8 mouse cellular contexts compared by ENCODE assay signal in the genomic region with DNA sequence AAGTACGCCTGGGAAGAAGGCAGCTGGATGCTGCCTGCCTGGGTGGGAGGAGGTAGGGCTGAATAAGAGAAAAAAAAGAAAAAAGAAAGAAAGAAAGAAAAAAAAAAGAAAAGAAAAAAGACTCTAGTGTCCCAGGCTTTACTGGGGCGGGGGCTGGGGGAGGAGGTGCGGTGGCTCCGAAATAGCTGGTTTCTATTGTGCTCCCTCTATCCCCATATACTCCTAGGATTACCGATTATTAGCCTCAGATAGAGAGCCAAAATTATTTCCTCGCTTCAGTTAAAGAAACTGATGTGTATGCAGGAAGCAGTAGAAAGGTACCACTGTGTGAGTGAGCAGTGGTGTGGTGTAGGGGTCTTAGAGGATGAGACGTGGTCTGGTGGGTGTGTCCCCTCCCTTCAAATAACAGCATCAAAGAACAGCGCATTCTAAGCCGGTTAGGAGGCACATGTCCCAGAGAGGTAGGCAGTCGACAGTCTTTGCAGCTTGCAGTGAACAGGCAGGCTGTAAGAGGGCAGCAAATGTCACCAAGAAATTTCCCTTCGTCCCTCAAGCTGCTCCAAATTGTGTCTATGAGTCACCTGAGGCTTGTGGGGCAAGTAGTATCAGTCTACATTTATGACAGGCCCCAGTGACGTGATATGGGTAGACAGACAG. TPM values are rescaled to one million over a fixed set of nuclear protein-coding genes. Genes with fewer than 3 reads are reported as not detected.
DNase-seq lines count a peak whose midpoint lies in the region; ATAC-seq and TF ChIP-seq lines count a peak whose summit lies in the region.

No protein-coding gene starts in this region.

- H3K36me3 ChIP-seq in heart, embryonic 14.5 days (ENCODE audit: control insufficient read depth, insufficient read depth, low read length) = no peaks in the 10 kb centered on the region
- H3K36me3 ChIP-seq in hindbrain, embryonic 10.5 days = peaks cover 12% of the 10 kb centered on the region
- H3K36me3 ChIP-seq in midbrain, embryonic 14.5 days (ENCODE audit: control insufficient read depth, insufficient read depth, low read length) = peaks cover 4% of the 10 kb centered on the region; the same call in 1 of the 2 replicates

- intact Hi-C loops in heart, postnatal 10 days (cut with DNase I) = no loop called here

- no peak overlapping the region; a peak in 1 of 4 replicates for H3K27ac ChIP-seq in heart, embryonic 14.5 days (replicated peaks in 1 of 2; ENCODE audit: control insufficient read depth in 1 of 2, insufficient read depth in 1 of 2, low read depth in 2 of 2, low read length in 2 of 2)
- peak overlapping the region; percentile 93 for H3K27ac ChIP-seq in hindbrain, embryonic 10.5 days
- peak overlapping the region; percentile 91 for H3K27ac ChIP-seq in midbrain, embryonic 14.5 days (replicated peaks; ENCODE audit: low read depth, low read length)

- H3K4me2 ChIP-seq in heart, embryonic 14.5 days (ENCODE audit: low read length) = peak overlapping the region; percentile 98
- H3K4me2 ChIP-seq in midbrain, embryonic 14.5 days (ENCODE audit: low read length) = peak overlapping the region; percentile 64

- H3K4me3 ChIP-seq in heart, embryonic 14.5 days (ENCODE audit: control insufficient read depth in 1 of 2, insufficient read depth in 1 of 2, low read depth in 1 of 2, low read length in 2 of 2) = peak overlapping the region; percentile 71 to 81
- peak overlapping the region; percentile 86 for H3K4me3 ChIP-seq in hindbrain, embryonic 10.5 days
- H3K4me3 ChIP-seq in midbrain, embryonic 14.5 days (replicated peaks; ENCODE audit: low read depth, low read length) = peak overlapping the region; percentile 68

- ATAC-seq in heart, embryonic 14.5 days (ENCODE audit: insufficient number of reproducible peaks, insufficient read depth, low FRiP score, low read depth) = no peak
- peak; percentile 44 for ATAC-seq in midbrain, embryonic 14.5 days (ENCODE audit: low FRiP score, low TSS enrichment)
- no peak for ATAC-seq in erythroblast, adult 5-6 weeks (replicated peaks; ENCODE audit: low FRiP score, poor library complexity, severe bottlenecking)

- TF ChIP-seq POLR2A in brain, embryonic 14.5 days (IDR thresholded peaks at IDR 0.05; ENCODE audit: borderline replicate concordance, extremely low read depth, insufficient read depth, insufficient read length, poor library complexity, severe bottlenecking) = no peak; the same call in 1 of the 2 replicates

- H3K4me1 ChIP-seq in heart, embryonic 14.5 days (ENCODE audit: control insufficient read depth in 2 of 2, insufficient read depth in 2 of 2, low read length in 2 of 2) = peaks cover 4 to 13% of the 10 kb centered on the region in 2 experiments; a peak in 3 of 4 replicates
- peaks cover 41% of the 10 kb centered on the region for H3K4me1 ChIP-seq in hindbrain, embryonic 10.5 days (replicated peaks)
- H3K4me1 ChIP-seq in midbrain, embryonic 14.5 days (ENCODE audit: control insufficient read depth, insufficient read depth, low read length) = peaks cover 27% of the 10 kb centered on the region

- TF ChIP-seq CTCF in brain, embryonic 14.5 days (IDR thresholded peaks at IDR 0.05; ENCODE audit: borderline replicate concordance, extremely low read depth, insufficient read depth, insufficient read length) = 0 out of 2 replicates have a peak, but pooled peaks have one; percentile 8

- peaks cover 3% of the 10 kb centered on the region; the same call in 1 of the 2 replicates for H3K27me3 ChIP-seq in heart, embryonic 14.5 days (ENCODE audit: control insufficient read depth, insufficient read depth, low read length)
- peaks cover 50% of the 10 kb centered on the region for H3K27me3 ChIP-seq in hindbrain, embryonic 10.5 days (ENCODE audit: insufficient read depth, poor library complexity, severe bottlenecking)
- no peaks in the 10 kb centered on the region for H3K27me3 ChIP-seq in midbrain, embryonic 14.5 days (ENCODE audit: control insufficient read depth, insufficient read depth, low read length)

- DNase-seq in heart, postnatal 10 days = no peak
- DNase-seq in brain, embryonic 14.5 days (ENCODE audit: low read depth) = peak; percentile 79
- DNase-seq in hindbrain, embryonic 10.5 days (ENCODE audit: low spot score) = peak; percentile 32
- DNase-seq in midbrain, embryonic 14.5 days = peak; percentile 77
- DNase-seq in ovary, postnatal 14 days (ENCODE audit: low spot score) = no peak
- DNase-seq in spleen, adult 18-20 months = no peak

- no peaks in the 10 kb centered on the region for H3K9me3 ChIP-seq in heart, embryonic 14.5 days (ENCODE audit: control insufficient read depth, low read length)
- H3K9me3 ChIP-seq in hindbrain, embryonic 10.5 days = no peaks in the 10 kb centered on the region
- H3K9me3 ChIP-seq in midbrain, embryonic 14.5 days (ENCODE audit: control insufficient read depth, low read length) = no peaks in the 10 kb centered on the region

- WGBS in heart, embryonic 14.5 days = 6% methylated on average over 12 of the region's 12 CpGs
- 5% methylated on average over 12 of the region's 12 CpGs for WGBS in hindbrain, embryonic 10.5 days
- WGBS in midbrain, embryonic 14.5 days = 2% methylated on average over 12 of the region's 12 CpGs

- peak overlapping the region; percentile 76 for H3K9ac ChIP-seq in heart, embryonic 14.5 days (ENCODE audit: low read length)
- peak overlapping the region; percentile 84 for H3K9ac ChIP-seq in midbrain, embryonic 14.5 days (replicated peaks; ENCODE audit: low read length)

RNA-seq across cellular contexts. Expression of gene Mpp3, which starts 0.8 kb away (rescaled TPM):
- 2.9 and 3.3 TPM in 2 replicates for polyA plus RNA-seq in heart, embryonic 14.5 days (2014; fragmentation: Nextera tagmentation; extraction: Ambion mirVana)
- total RNA-seq in heart, postnatal 10 days (2021) = 1 to 10 TPM; 5.5 to 7.4 TPM
- polyA plus RNA-seq in brain, embryonic 14.5 days (2012; rRNA removed) = 50.9 and 55.3 TPM in 2 replicates
- polyA plus RNA-seq in hindbrain, embryonic 10.5 days (2016; fragmentation: Nextera tagmentation; extraction: Ambion mirVana) = 14.4 and 27.4 TPM in 2 replicates
- polyA plus RNA-seq in midbrain, embryonic 14.5 days (2014; fragmentation: Nextera tagmentation; extraction: Ambion mirVana) = 45.4 and 54.2 TPM in 2 replicates
- 0.84 TPM in 1 of 2 replicates, not detected in the other for total RNA-seq in erythroblast, adult 5-6 weeks (2015; ENCODE audit: low replicate concordance)
- total RNA-seq in erythroblast, adult 5-6 weeks (2017; ENCODE audit: low replicate concordance) = 0.14 TPM in 1 of 2 replicates, not detected in the other

RNA-seq across cellular contexts. Expression of gene Cd300lg, which starts 13.8 kb away (rescaled TPM):
- polyA plus RNA-seq in heart, embryonic 14.5 days (2014; fragmentation: Nextera tagmentation; extraction: Ambion mirVana) = 4.2 and 4.8 TPM in 2 replicates
- 10 to 100 TPM; 64.4 to 75.9 TPM for total RNA-seq in heart, postnatal 10 days (2021)
- polyA plus RNA-seq in brain, embryonic 14.5 days (2012; rRNA removed) = 0.11 and 0.15 TPM in 2 replicates
- 0.12 and 0.35 TPM in 2 replicates for polyA plus RNA-seq in hindbrain, embryonic 10.5 days (2016; fragmentation: Nextera tagmentation; extraction: Ambion mirVana)
- 0.15 and 0.17 TPM in 2 replicates for polyA plus RNA-seq in midbrain, embryonic 14.5 days (2014; fragmentation: Nextera tagmentation; extraction: Ambion mirVana)
- total RNA-seq in erythroblast, adult 5-6 weeks (2015; ENCODE audit: low replicate concordance) = 2.1 and 7.1 TPM in 2 replicates
- 0.42 and 0.77 TPM in 2 replicates for total RNA-seq in erythroblast, adult 5-6 weeks (2017; ENCODE audit: low replicate concordance)

RNA-seq across cellular contexts. Expression of gene Dusp3, which starts 40.7 kb away (rescaled TPM):
- polyA plus RNA-seq in heart, embryonic 14.5 days (2014; fragmentation: Nextera tagmentation; extraction: Ambion mirVana) = 56.4 and 58.9 TPM in 2 replicates
- 100 to 1,000 TPM; 145 to 170 TPM for total RNA-seq in heart, postnatal 10 days (2021)
- polyA plus RNA-seq in brain, embryonic 14.5 days (2012; rRNA removed) = 9.7 and 15.4 TPM in 2 replicates
- polyA plus RNA-seq in hindbrain, embryonic 10.5 days (2016; fragmentation: Nextera tagmentation; extraction: Ambion mirVana) = 11.6 and 12.4 TPM in 2 replicates
- 16.5 and 17.2 TPM in 2 replicates for polyA plus RNA-seq in midbrain, embryonic 14.5 days (2014; fragmentation: Nextera tagmentation; extraction: Ambion mirVana)
- 1.9 and 5.0 TPM in 2 replicates for total RNA-seq in erythroblast, adult 5-6 weeks (2015; ENCODE audit: low replicate concordance)
- total RNA-seq in erythroblast, adult 5-6 weeks (2017; ENCODE audit: low replicate concordance) = 1.5 and 3.1 TPM in 2 replicates

RNA-seq across cellular contexts. Expression of gene Cfap97d1, which starts 43.4 kb away (rescaled TPM):
- polyA plus RNA-seq in heart, embryonic 14.5 days (2014; fragmentation: Nextera tagmentation; extraction: Ambion mirVana) = not detected in 2 replicates
- not detected for total RNA-seq in heart, postnatal 10 days (2021)
- polyA plus RNA-seq in brain, embryonic 14.5 days (2012; rRNA removed) = not detected in 2 replicates
- polyA plus RNA-seq in hindbrain, embryonic 10.5 days (2016; fragmentation: Nextera tagmentation; extraction: Ambion mirVana) = not detected in 2 replicates
- polyA plus RNA-seq in midbrain, embryonic 14.5 days (2014; fragmentation: Nextera tagmentation; extraction: Ambion mirVana) = not detected in 2 replicates
- not detected in 2 replicates for total RNA-seq in erythroblast, adult 5-6 weeks (2015; ENCODE audit: low replicate concordance)
- not detected in 2 replicates for total RNA-seq in erythroblast, adult 5-6 weeks (2017; ENCODE audit: low replicate concordance)

Comparison
In these comparisons a context has a peak if more than half of its experiments do, and no peak if none do; other contexts are left out.
1. H3K27ac ChIP-seq: peak in hindbrain, embryonic 10.5 days (single experiment) and midbrain, embryonic 14.5 days (single experiment); none in heart, embryonic 14.5 days (0 of 2).
2. DNase-seq: peak in brain, embryonic 14.5 days (single experiment), hindbrain, embryonic 10.5 days (single experiment) and midbrain, embryonic 14.5 days (single experiment); none in heart, postnatal 10 days (0 of 2), ovary, postnatal 14 days (single experiment) and spleen, adult 18-20 months (0 of 2).
3. Peak in every context shown above with its lines, with median percentiles within 50 percentile points of each other: H3K4me3 ChIP-seq.